9 mouse cellular contexts compared by ENCODE assay signal in genomic region chr1:136749188-136749587, GRCm38 (mm10).
DNase-seq lines count a peak whose midpoint lies in the region; TF ChIP-seq lines count a peak whose summit lies in the region.
"Had no signal": no experiment of that assay in that cellular context is flagged by ENCODE, and none has a peak within 500 bp of the region (broad histone marks: within the 10 kb centered on the region; RNA-seq: fewer than 3 reads in every experiment).

No protein-coding gene starts in this region.

- H3K4me1 ChIP-seq in embryonic fibroblast, embryonic 13.5 days (ENCODE audit: control insufficient read depth, insufficient read depth, low read length): no peaks in the 10 kb centered on the region
- H3K4me1 ChIP-seq: heart, embryonic 15.5 days had no signal

- peak; percentile 83 for TF ChIP-seq CTCF in layer of hippocampus, adult 2 months (conservative IDR thresholded peaks at IDR 0.05)
- TF ChIP-seq CTCF in embryonic fibroblast, embryonic 13.5 days (IDR thresholded peaks at IDR 0.05; ENCODE audit: borderline replicate concordance, insufficient read depth, low read length): 0 out of 2 replicates have a peak, but pooled peaks have one; percentile 22

- DNase-seq in cerebellum, adult 18-20 months: peak; percentile 9 to 21
- no peak for DNase-seq in cerebellum, adult 11-12 months
- no peak for DNase-seq in layer of hippocampus, adult 2 months (ENCODE audit: low spot score in 2 of 2)
- no peak for DNase-seq in layer of hippocampus, adult 9-10 months (ENCODE audit: low spot score)
- DNase-seq in ZHBTc4 (ENCODE audit: low read depth, low spot score): peak; percentile 88
- DNase-seq in lung, postnatal 36 days: peak; percentile 50
- DNase-seq in right cerebral cortex, postnatal 4 days: no peak

- H3K4me3 ChIP-seq in layer of hippocampus, adult 2 months: no peak overlapping the region
- H3K4me3 ChIP-seq in embryonic fibroblast, embryonic 13.5 days (ENCODE audit: insufficient read depth, low read length): no peak overlapping the region
- H3K4me3 ChIP-seq: heart, embryonic 15.5 days had no signal

- no peak for TF ChIP-seq POLR2A in embryonic fibroblast, embryonic 13.5 days (IDR thresholded peaks at IDR 0.05; ENCODE audit: low read depth, low read length)

- H3K27ac ChIP-seq in layer of hippocampus, adult 2 months: no peak overlapping the region
- H3K27ac ChIP-seq in embryonic fibroblast, embryonic 13.5 days (ENCODE audit: insufficient read depth, low read length): no peak overlapping the region
- H3K27ac ChIP-seq: heart, embryonic 15.5 days had no signal

Comparison
In these comparisons a context has a peak if more than half of its experiments do, and no peak if none do; other contexts are left out.
1. DNase-seq: peak in cerebellum, adult 18-20 months (2 of 2), ZHBTc4 (single experiment) and lung, postnatal 36 days (single experiment); none in cerebellum, adult 11-12 months (single experiment), layer of hippocampus, adult 2 months (0 of 2), layer of hippocampus, adult 9-10 months (single experiment) and right cerebral cortex, postnatal 4 days (single experiment).